Mouse (Mus musculus) small intestine, adult 2 months (tissue): ENCODE results near the gene Nin. TPM values are rescaled to one million over a fixed set of nuclear protein-coding genes. Genes with fewer than 3 reads are reported as not detected.

Source experiments
- H3K27ac ChIP-seq: fragments of 200-500 bp; 2 replicates; pipeline ENCODE4 v1.5.1; 2012; ENCODE audit warnings: low read depth, low read length, control low read depth, inconsistent platforms; ENCODE audit not compliant: insufficient read depth
- H3K27me3 ChIP-seq: fragments of 200-500 bp; 2 replicates; pipeline ENCODE4 v1.6.1; 2012; ENCODE audit warnings: mild to moderate bottlenecking, moderate library complexity, low read length, inconsistent platforms; ENCODE audit not compliant: control insufficient read depth, insufficient read depth
- H3K36me3 ChIP-seq: fragments of 200-500 bp; 2 replicates; pipeline ENCODE4 v1.6.1; 2012; ENCODE audit warnings: mild to moderate bottlenecking, low read length, control low read depth, inconsistent platforms; ENCODE audit not compliant: control insufficient read depth, insufficient read depth
- H3K4me1 ChIP-seq: fragments of 200-500 bp; 2 replicates; pipeline ENCODE4 v1.6.1; 2012; ENCODE audit warnings: low read length, inconsistent platforms, mixed read lengths; ENCODE audit not compliant: control insufficient read depth, insufficient read depth, insufficient read length
- H3K4me3 ChIP-seq: fragments of 200-500 bp; 2 replicates; pipeline ENCODE4 v1.5.1; 2012; ENCODE audit warnings: low read depth, mild to moderate bottlenecking, control low read depth, inconsistent platforms, low read length, moderate library complexity
- CTCF ChIP-seq: fragments of 200-500 bp; IDR thresholded peaks from 2 replicates; pipeline ENCODE4 v1.5.1; 2012; ENCODE audit warnings: low read depth, mild to moderate bottlenecking, control low read depth, inconsistent platforms, low read length, moderate library complexity, mixed read lengths; ENCODE audit not compliant: insufficient replicate concordance, insufficient read length; ENCODE audit errors: extremely low read depth
- POLR2A ChIP-seq: fragments of 200-500 bp; IDR thresholded peaks from 2 replicates; pipeline ENCODE4 v1.6.1; 2012; ENCODE audit warnings: low read depth, mild to moderate bottlenecking, control low read depth, inconsistent platforms, low read length, moderate library complexity
- WGBS: fragments of 180-500 bp; shearing (Covaris S2); methylation state at CpG from one replicate; pipeline ENCODE4 v1.1.7; 2018; 5-methylcytosine and 5-hydroxymethylcytosine counted together
- polyA plus RNA-seq: library from polyadenylated mRNA; depleted of rRNA; stranded (reverse); fragments of >200 nt; gene quantifications from 2 replicates; pipeline ENCODE4 v1.2.3, GENCODE M21; 2012

Gene Nin
- polyA plus RNA-seq, 1 experiment: 4.0 TPM

GRCm38 (mm10) chr12:70118721-70119345, 5.3 kb upstream of the Nin start:
- Histone ChIP-seq H3K27ac (no peak overlapping the region), H3K36me3 (no peaks in the 10 kb centered on the region)
- 89% methylated on average over 10 of the region's 10 CpGs for WGBS

GRCm38 (mm10) chr12:70117146-70117545, 3.6 kb upstream of the Nin start:
- no peak for TF ChIP-seq POLR2A
- TF ChIP-seq CTCF: no peak
- H3K4me1 ChIP-seq: peaks cover under 1% of the 10 kb centered on the region
- 59% methylated on average over 10 of the region's 10 CpGs for WGBS
- no peaks in the 10 kb centered on the region for H3K27me3 ChIP-seq
- H3K4me3 ChIP-seq: no peak overlapping the region
- no peaks in the 10 kb centered on the region for H3K36me3 ChIP-seq
- H3K27ac ChIP-seq: no peak overlapping the region

More at GRCm38 (mm10) chr12:70118721-70119345, 5.3 kb upstream of the Nin start:
- Histone ChIP-seq H3K4me3 (no peak overlapping the region), H3K4me1 (no peaks in the 10 kb centered on the region; the same call in 1 of the 2 replicates), H3K27me3 (no peaks in the 10 kb centered on the region)
- TF ChIP-seq POLR2A: no peak
- TF ChIP-seq CTCF: no peak

DNA sequence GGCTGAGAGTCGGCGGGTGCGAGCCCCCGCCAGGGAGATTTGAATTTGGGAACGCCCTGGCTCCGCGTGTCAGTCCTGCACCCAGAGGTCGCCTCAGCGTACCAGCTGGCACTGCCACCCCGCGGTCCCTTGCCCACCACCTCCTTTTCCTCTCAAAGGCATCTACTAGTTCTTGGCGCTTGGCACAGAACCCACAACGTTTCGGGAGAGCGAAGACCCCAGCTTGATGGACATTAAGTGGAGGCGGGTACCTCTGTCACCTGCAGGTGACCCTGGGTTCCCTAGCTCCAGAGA, 1.5 kb downstream of the Nin start:
- H3K36me3 ChIP-seq: no peaks in the 10 kb centered on the region
- peak overlapping the region; percentile 93 for H3K4me3 ChIP-seq
- no peak overlapping the region for H3K27ac ChIP-seq
- H3K27me3 ChIP-seq: no peaks in the 10 kb centered on the region
- 9% methylated on average over 16 of the region's 16 CpGs for WGBS
- 0 out of 2 replicates have a peak, but pooled peaks have one; percentile 5 for TF ChIP-seq POLR2A
- TF ChIP-seq CTCF: no peak
- H3K4me1 ChIP-seq: peaks cover 10% of the 10 kb centered on the region

DNA sequence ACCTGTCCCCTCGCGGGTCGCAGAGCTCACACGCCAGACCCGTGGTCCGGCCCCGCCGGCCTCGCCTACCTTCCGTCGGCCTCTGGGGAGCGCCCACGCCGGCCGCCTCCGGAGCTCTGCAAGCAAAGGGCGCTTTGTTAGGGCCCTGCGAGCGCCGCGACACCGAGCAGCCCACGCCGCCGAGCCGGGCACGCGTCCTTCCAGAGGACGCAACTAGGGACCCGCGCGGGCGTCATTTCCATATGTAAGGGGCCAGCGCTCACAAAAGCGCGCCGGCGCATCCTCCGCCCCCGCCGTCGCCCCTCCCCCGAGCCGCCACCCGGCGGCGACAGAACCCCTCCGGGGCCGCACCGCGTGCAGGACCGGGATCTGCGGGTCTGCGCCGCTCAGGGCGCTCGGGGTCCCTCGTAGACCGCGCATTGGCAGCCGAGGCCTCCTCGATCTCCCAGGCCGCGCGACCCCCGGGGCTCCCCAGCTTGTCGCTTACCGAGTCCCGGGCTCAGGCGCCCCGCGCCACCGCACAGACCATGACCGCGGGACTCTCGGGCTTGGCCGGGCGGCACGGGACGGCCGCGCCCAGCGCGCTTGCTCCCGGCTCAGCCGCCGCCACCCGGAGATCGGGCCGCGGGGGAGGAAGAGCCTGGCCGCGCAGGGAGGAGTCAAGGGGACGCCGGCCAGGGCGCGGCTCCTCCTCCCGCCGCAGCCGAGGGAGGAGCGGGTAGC, 2.0 kb downstream of the Nin start:
- Histone ChIP-seq H3K36me3 (no peaks in the 10 kb centered on the region), H3K27ac (peak overlapping the region; percentile 72), H3K4me3 (peak overlapping the region; percentile 93), H3K27me3 (no peaks in the 10 kb centered on the region), H3K4me1 (peaks cover 10% of the 10 kb centered on the region)
- TF ChIP-seq CTCF (no peak), POLR2A (peak; percentile 58)
- WGBS: under 1% methylated on average over 94 of the region's 101 CpGs

DNA sequence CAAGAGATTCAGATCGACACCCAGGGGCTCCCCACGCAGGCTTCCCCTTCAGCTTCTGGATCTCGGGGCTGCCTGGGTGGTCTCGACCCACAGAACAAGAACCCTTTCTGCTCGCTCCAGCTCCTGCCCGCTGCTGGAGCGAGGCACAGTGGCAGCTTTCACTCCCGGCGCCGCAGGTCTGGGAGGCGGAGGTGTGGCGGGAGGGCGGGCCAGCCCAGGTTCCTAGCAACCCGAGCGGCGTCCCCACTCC, 2.5 kb downstream of the Nin start:
- no peak for TF ChIP-seq POLR2A
- TF ChIP-seq CTCF: no peak
- no peak overlapping the region for H3K27ac ChIP-seq

GRCm38 (mm10) chr12:70110375-70111116, 3.0 kb downstream of the Nin start:
- Histone ChIP-seq H3K27me3 (no peaks in the 10 kb centered on the region), H3K27ac (no peak overlapping the region), H3K4me3 (peak overlapping the region; percentile 93), H3K4me1 (peaks cover 10% of the 10 kb centered on the region), H3K36me3 (no peaks in the 10 kb centered on the region)
- 6% methylated on average over 23 of the region's 23 CpGs for WGBS
- TF ChIP-seq POLR2A (no peak), CTCF (no peak)

More for the DNA sequence above, 2.5 kb downstream of the Nin start:
- Histone ChIP-seq H3K4me1 (peaks cover 10% of the 10 kb centered on the region), H3K27me3 (no peaks in the 10 kb centered on the region), H3K36me3 (no peaks in the 10 kb centered on the region), H3K4me3 (peak overlapping the region; percentile 93)
- WGBS: 1% methylated on average over 16 of the region's 16 CpGs

GRCm38 (mm10) chr12:70109921-70110320, 3.6 kb downstream of the Nin start:
- H3K4me1 ChIP-seq: peaks cover 10% of the 10 kb centered on the region
- H3K4me3 ChIP-seq: peak overlapping the region; percentile 7; the same call in 1 of the 2 replicates
- no peaks in the 10 kb centered on the region for H3K36me3 ChIP-seq
- WGBS: 28% methylated on average over 6 of the region's 6 CpGs
- H3K27ac ChIP-seq: no peak overlapping the region
- TF ChIP-seq CTCF (no peak), POLR2A (no peak)
- no peaks in the 10 kb centered on the region for H3K27me3 ChIP-seq
